Mouse (Mus musculus) midbrain, embryonic 11.5 days (tissue): ENCODE measurements around the gene Ces1f. TPM values are rescaled to one million over a fixed set of nuclear protein-coding genes. Genes with fewer than 3 reads are reported as not detected.
"Not testable (repeated sequence)": the region's sequence is repeated elsewhere in the genome, so short reads cannot be mapped to it uniquely, and the experiment has no call there.

Source experiments
- ATAC-seq: fragments of 200-750 bp; cut with Nextera tagmentation; 2 replicates; pipeline ENCODE4 v1.8.0; 2017; ENCODE audit warnings: moderate TSS enrichment, moderate library complexity; ENCODE audit not compliant: low FRiP score
- DNase-seq: peaks from one replicate; pipeline ENCODE4 v3.0.0; 2015; ENCODE audit warnings: low spot score; ENCODE audit errors: missing footprints
- H3K27ac ChIP-seq: fragments of 300-500 bp; sonication (generic); 2 replicates; pipeline ENCODE4 v1.5.1; 2014; ENCODE audit warnings: low read depth, low read length
- H3K27me3 ChIP-seq: fragments of 300-500 bp; sonication (generic); 2 replicates; pipeline ENCODE4 v1.6.1; 2014; ENCODE audit warnings: mild to moderate bottlenecking, low read length, moderate library complexity, mixed read lengths; ENCODE audit not compliant: control insufficient read depth, insufficient read depth
- H3K36me3 ChIP-seq: fragments of 300-500 bp; sonication (generic); 2 replicates; pipeline ENCODE4 v1.6.1; 2014; ENCODE audit warnings: mild to moderate bottlenecking, low read length, moderate library complexity, mixed read lengths; ENCODE audit not compliant: control insufficient read depth, insufficient read depth
- H3K4me1 ChIP-seq: fragments of 300-500 bp; sonication (generic); 2 replicates; pipeline ENCODE4 v1.6.1; 2014; ENCODE audit warnings: low read length; ENCODE audit not compliant: control insufficient read depth, insufficient read depth
- H3K4me2 ChIP-seq: fragments of 300-500 bp; sonication (generic); 2 replicates; pipeline ENCODE4 v1.6.1; 2014; ENCODE audit warnings: mild to moderate bottlenecking, moderate library complexity
- H3K4me3 ChIP-seq: fragments of 300-500 bp; sonication (generic); 2 replicates; pipeline ENCODE4 v1.5.1; 2014; ENCODE audit warnings: low read depth, low read length
- H3K9ac ChIP-seq: fragments of 300-500 bp; sonication (generic); 2 replicates; pipeline ENCODE4 v1.6.1; 2014; ENCODE audit warnings: low read length
- H3K9me3 ChIP-seq: fragments of 300-500 bp; sonication (generic); 2 replicates; pipeline ENCODE4 v1.6.1; 2016; ENCODE audit warnings: low read length; ENCODE audit not compliant: control insufficient read depth
- WGBS: fragments of 180-500 bp; shearing (Covaris S2); extraction: QIAGEN DNeasy Blood & Tissue Kit; methylation state at CpG from one replicate; pipeline ENCODE4 v1.1.7; 2014; 5-methylcytosine and 5-hydroxymethylcytosine counted together
- polyA plus RNA-seq: library from polyadenylated mRNA; unstranded; fragments of >200 nt; fragmentation: Nextera tagmentation; extraction: Ambion mirVana; gene quantifications from 2 replicates; pipeline ENCODE4 v1.2.1, GENCODE M21; 2014

Ces1f gene
- polyA plus RNA-seq, 1 experiment from 2014 or later, result not detected

- Histone ChIP-seq H3K36me3 (no peaks in the 10 kb centered on the region), H3K27ac (no peak overlapping the region), H3K4me3 (no peak overlapping the region), H3K4me1 (no peaks in the 10 kb centered on the region), H3K9ac (no peak overlapping the region), H3K9me3 (no peaks in the 10 kb centered on the region), H3K4me2 (no peak overlapping the region), H3K27me3 (no peaks in the 10 kb centered on the region)
- WGBS, result 72% methylated on average over 11 of the region's 11 CpGs
- DNase-seq, result no peak
- no peak for ATAC-seq
Observed at GRCm38 (mm10) chr8:93228673-93229370, 50.7 kb downstream of the Ces1f start.

DNA sequence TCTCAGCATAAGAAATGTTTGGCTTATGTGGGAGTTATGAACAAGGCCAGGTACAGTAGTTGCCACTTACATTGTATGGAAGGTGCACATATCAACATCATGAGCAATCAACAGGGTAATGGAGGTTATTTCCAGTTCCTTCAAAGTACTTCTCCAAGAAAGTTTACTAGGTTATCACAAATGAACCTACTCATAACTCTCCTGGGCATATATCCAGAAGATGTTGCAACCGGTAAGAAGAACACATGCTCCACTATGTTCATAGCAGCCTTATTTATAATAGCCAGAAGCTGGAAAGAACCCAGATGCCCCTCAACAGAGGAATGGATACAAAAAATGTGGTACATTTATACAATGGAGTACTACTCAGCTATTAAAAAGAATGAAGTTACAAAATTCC is 53.1 kb downstream of the Ces1f start:
- DNase-seq, H3K9ac ChIP-seq, ATAC-seq, H3K4me3 ChIP-seq, H3K4me1 ChIP-seq, H3K9me3 ChIP-seq, H3K4me2 ChIP-seq, H3K36me3 ChIP-seq, H3K27ac ChIP-seq, H3K27me3 ChIP-seq: not testable (repeated sequence)
- WGBS, result 93% methylated on average over 1 of the region's 1 CpGs

- no peak for DNase-seq
- Histone ChIP-seq H3K9ac (no peak overlapping the region), H3K4me2 (no peak overlapping the region), H3K9me3 (no peaks in the 10 kb centered on the region), H3K27me3 (no peaks in the 10 kb centered on the region), H3K36me3 (no peaks in the 10 kb centered on the region), H3K4me1 (no peaks in the 10 kb centered on the region), H3K27ac (no peak overlapping the region), H3K4me3 (no peak overlapping the region)
- 88% methylated on average over 3 of the region's 3 CpGs for WGBS
- ATAC-seq, result no peak
Observed at GRCm38 (mm10) chr8:93221896-93222295, 57.7 kb downstream of the Ces1f start.

DNA sequence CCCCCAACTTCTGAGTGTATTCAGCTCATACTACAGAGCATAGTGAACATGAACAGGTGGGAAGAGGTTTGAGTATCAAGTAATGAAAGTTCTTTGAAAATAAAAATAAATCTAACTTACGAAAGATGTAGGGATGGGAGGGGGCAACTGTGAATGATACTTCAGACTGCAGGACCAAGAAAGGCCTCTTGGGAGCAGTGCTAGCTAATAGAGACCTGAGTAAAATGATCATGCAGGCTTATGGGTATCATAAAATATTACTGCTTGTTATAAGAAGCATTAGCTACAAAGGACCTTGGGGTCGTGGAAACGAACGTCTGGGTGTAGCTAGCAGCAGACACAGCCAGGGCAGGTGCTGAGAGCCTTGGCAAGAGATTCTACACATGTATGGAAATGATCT is 61.7 kb downstream of the Ces1f start:
- no peak for ATAC-seq
- H3K4me3 ChIP-seq, result no peak overlapping the region
- 85% methylated on average over 4 of the region's 4 CpGs for WGBS
- H3K27me3 ChIP-seq, result no peaks in the 10 kb centered on the region
- no peaks in the 10 kb centered on the region for H3K4me1 ChIP-seq
- no peak overlapping the region for H3K4me2 ChIP-seq
- H3K9ac ChIP-seq, result no peak overlapping the region
- H3K27ac ChIP-seq, result no peak overlapping the region
- no peaks in the 10 kb centered on the region for H3K9me3 ChIP-seq
- DNase-seq, result no peak
- H3K36me3 ChIP-seq, result no peaks in the 10 kb centered on the region

- Histone ChIP-seq H3K9ac (no peak overlapping the region), H3K4me3 (no peak overlapping the region), H3K27me3 (no peaks in the 10 kb centered on the region), H3K36me3 (no peaks in the 10 kb centered on the region), H3K9me3 (no peaks in the 10 kb centered on the region), H3K4me2 (no peak overlapping the region), H3K4me1 (no peaks in the 10 kb centered on the region), H3K27ac (no peak overlapping the region)
- WGBS, result 81% methylated on average over 1 of the region's 1 CpGs
- DNase-seq, result no peak
- no peak for ATAC-seq
Observed at GRCm38 (mm10) chr8:93217375-93217774, 62.2 kb downstream of the Ces1f start.

DNA sequence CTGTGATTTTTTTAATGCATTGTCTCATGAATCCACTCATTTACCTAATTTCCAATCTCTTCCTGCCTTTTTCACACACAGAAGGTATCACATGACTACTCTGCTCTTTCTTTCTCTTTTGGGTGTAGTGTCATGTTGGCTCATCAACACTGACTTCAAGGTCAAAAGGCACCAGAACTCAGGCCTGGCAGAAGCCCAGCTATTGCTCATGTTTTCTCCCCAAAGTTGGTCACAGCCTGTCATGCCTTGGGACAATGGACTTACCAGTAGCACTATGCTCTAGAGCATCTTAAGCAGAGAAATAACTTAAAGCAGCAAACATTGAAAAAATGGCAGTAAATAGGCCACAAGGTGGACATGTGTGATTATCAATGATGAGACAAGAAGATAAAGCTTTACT is 68.5 kb downstream of the Ces1f start:
- Histone ChIP-seq H3K4me1 (no peaks in the 10 kb centered on the region), H3K9ac (no peak overlapping the region), H3K36me3 (no peaks in the 10 kb centered on the region), H3K9me3 (no peaks in the 10 kb centered on the region), H3K27me3 (no peaks in the 10 kb centered on the region), H3K4me3 (no peak overlapping the region), H3K4me2 (no peak overlapping the region), H3K27ac (no peak overlapping the region)
- no peak for DNase-seq
- ATAC-seq, result no peak

Other genes starting within 250 kb of the Ces1f start
- not detected in 2 replicates for gene Ces1a, start 231.6 kb downstream of the Ces1f start, polyA plus RNA-seq
- not detected in 2 replicates for gene Ces1b, start 199.7 kb downstream of the Ces1f start, polyA plus RNA-seq
- not detected in 2 replicates for gene Ces1c, start 148.5 kb downstream of the Ces1f start, polyA plus RNA-seq
- gene Ces1d, start 81.9 kb downstream of the Ces1f start, polyA plus RNA-seq, result 0.32 TPM in 1 of 2 replicates, not detected in the other
- not detected in 2 replicates for gene Ces1e, start 50.1 kb downstream of the Ces1f start, polyA plus RNA-seq
- not detected in 2 replicates for gene Ces1g, start 57.6 kb upstream of the Ces1f start, polyA plus RNA-seq
- gene Ces1h, start 100.0 kb upstream of the Ces1f start, polyA plus RNA-seq, result 0.10 TPM in 1 of 2 replicates, not detected in the other